Mouse (Mus musculus) limb, embryonic 13.5 days (tissue): ENCODE results near the gene Abcb1b. TPM values are rescaled to one million over a fixed set of nuclear protein-coding genes. Genes with fewer than 3 reads are reported as not detected.

ENCODE experiments used
- ATAC-seq: fragments of 200-750 bp; cut with Nextera tagmentation; 2 replicates; pipeline ENCODE4 v1.8.0; 2017; ENCODE audit warnings: low read depth, moderate number of reproducible peaks, moderate TSS enrichment; ENCODE audit not compliant: low FRiP score
- H3K27ac ChIP-seq: fragments of 300-500 bp; sonication (generic); 2 replicates; pipeline ENCODE4 v1.5.1; 2015; ENCODE audit warnings: inconsistent platforms, mild to moderate bottlenecking, moderate library complexity
- H3K27me3 ChIP-seq: fragments of 300-500 bp; sonication (generic); 2 replicates; pipeline ENCODE4 v1.6.1; 2015; ENCODE audit warnings: mild to moderate bottlenecking, inconsistent platforms
- H3K36me3 ChIP-seq: fragments of 300-500 bp; sonication (generic); 2 replicates; pipeline ENCODE4 v1.6.1; 2015; ENCODE audit warnings: inconsistent platforms, mild to moderate bottlenecking, moderate library complexity
- H3K4me1 ChIP-seq: fragments of 300-500 bp; sonication (generic); 2 replicates; pipeline ENCODE4 v1.6.1; 2015; ENCODE audit warnings: inconsistent platforms
- H3K4me2 ChIP-seq: fragments of 300-500 bp; sonication (generic); replicated peaks from 2 replicates; pipeline ENCODE4 v1.6.1; 2015; ENCODE audit warnings: inconsistent platforms, mild to moderate bottlenecking, moderate library complexity
- H3K4me3 ChIP-seq: fragments of 300-500 bp; sonication (generic); 2 replicates; pipeline ENCODE4 v1.5.1; 2015; ENCODE audit warnings: moderate library complexity, mild to moderate bottlenecking, inconsistent platforms
- H3K9ac ChIP-seq: fragments of 300-500 bp; sonication (generic); 2 replicates; pipeline ENCODE4 v1.6.1; 2015; ENCODE audit warnings: mild to moderate bottlenecking, inconsistent platforms
- H3K9me3 ChIP-seq: fragments of 300-500 bp; sonication (generic); 2 replicates; pipeline ENCODE4 v1.6.1; 2016; ENCODE audit warnings: inconsistent platforms
- WGBS: fragments of 180-500 bp; shearing (Covaris S2); methylation state at CpG from one replicate; pipeline ENCODE4 v1.1.7; 2015; 5-methylcytosine and 5-hydroxymethylcytosine counted together
- polyA plus RNA-seq: library from polyadenylated mRNA; unstranded; fragments of >200 nt; fragmentation: Nextera tagmentation; extraction: Ambion mirVana; gene quantifications from 2 replicates; pipeline ENCODE4 v1.2.1, GENCODE M21; 2015

Abcb1b gene
- polyA plus RNA-seq, 1 experiment from 2014 or later = 2.5 TPM

DNA sequence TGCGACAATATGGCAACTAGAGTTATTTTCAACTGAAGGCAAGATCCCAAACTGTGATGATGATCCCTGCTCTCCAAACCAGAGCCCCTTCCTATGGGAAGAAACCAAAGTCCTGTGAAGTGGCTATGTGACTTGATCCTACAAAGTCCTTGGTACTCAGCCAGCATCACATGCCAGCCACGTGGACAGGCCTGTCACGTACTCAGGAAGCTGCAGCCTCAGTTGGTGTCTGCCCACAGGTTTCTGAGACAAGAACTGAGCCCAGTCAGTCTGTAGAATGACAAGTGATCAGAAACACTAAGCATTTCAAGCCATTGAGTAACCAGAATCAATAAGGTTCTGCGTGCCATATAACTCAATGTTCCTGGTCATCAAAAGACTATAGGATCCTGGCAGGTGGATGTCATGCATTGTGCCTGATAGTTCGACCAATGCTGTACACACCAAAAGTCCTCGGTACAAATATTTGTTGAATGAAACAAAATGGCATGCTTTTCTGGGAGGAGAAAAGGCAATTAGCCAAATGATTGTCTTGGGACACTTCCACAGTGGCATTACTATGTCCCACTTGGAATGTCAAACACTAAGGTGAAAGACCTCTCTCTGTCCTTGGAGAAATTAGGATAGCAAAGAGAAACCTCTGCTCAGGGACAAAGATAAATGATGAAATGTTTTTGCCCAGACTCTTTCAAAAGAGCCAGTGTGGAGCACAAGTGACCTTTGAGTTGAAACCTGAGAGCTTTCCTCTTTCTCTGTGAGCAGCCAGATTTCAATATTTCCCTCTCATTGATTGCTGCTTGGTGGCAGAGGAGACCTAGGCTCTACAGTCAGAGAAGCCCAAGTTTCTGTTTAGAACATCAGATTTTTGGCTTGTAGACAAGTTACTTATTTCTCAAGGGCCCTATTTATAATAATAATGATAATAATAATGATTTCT is 75.3 kb downstream of the Abcb1b start:
- Histone ChIP-seq H3K4me2 (no peak overlapping the region), H3K4me3 (no peak overlapping the region), H3K36me3 (no peaks in the 10 kb centered on the region), H3K4me1 (no peaks in the 10 kb centered on the region), H3K27me3 (no peaks in the 10 kb centered on the region), H3K9ac (no peak overlapping the region), H3K9me3 (no peaks in the 10 kb centered on the region), H3K27ac (no peak overlapping the region)
- WGBS = 88% methylated on average over 6 of the region's 6 CpGs
- no peak for ATAC-seq

DNA sequence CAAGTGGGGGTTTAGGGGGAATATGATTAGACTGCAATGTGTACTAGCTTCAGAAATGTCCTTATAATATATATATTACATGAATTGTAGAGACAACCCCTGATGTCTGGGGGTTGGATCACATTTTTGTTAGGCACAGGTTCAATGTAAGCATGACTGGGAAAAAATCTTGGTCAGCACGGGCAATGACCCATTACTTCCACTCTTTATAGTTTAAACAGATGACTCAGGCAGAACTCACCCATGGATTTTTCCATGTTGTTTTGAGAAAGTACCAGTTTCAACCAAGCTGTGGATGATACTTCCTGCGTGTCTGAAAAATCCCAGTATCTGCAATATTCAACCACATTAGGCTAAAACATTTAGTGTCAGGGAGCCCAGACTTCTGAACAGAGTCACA is 79.1 kb downstream of the Abcb1b start:
- Histone ChIP-seq H3K9me3 (no peaks in the 10 kb centered on the region), H3K9ac (no peak overlapping the region), H3K27me3 (no peaks in the 10 kb centered on the region), H3K36me3 (no peaks in the 10 kb centered on the region), H3K4me2 (no peak overlapping the region), H3K4me1 (no peaks in the 10 kb centered on the region), H3K27ac (no peak overlapping the region), H3K4me3 (no peak overlapping the region)
- no peak for ATAC-seq
- WGBS = 81% methylated on average over 2 of the region's 2 CpGs

DNA sequence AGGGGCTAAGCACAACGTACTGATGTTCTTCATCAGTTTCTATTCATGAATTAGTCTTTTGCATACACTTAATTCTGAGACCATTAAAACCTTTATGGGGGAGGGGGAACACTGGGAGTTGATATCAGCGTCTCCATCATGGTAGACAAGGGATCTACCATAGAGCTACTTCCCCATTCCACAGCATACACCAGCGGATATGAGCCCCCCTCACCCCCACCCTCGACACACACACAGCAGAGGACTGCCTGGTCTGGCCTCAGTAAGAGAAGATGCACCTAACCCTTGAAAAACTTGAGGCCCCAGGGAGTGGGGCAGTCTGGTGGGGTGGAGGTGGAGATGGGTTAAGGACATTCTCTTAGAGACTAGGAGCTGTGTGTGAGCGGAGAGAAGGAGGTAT is 79.9 kb downstream of the Abcb1b start:
- Histone ChIP-seq H3K9ac (no peak overlapping the region), H3K27me3 (no peaks in the 10 kb centered on the region), H3K9me3 (no peaks in the 10 kb centered on the region), H3K4me2 (no peak overlapping the region), H3K4me1 (no peaks in the 10 kb centered on the region), H3K4me3 (no peak overlapping the region), H3K27ac (no peak overlapping the region), H3K36me3 (no peaks in the 10 kb centered on the region)
- ATAC-seq = no peak
- WGBS = 76% methylated on average over 5 of the region's 5 CpGs

DNA sequence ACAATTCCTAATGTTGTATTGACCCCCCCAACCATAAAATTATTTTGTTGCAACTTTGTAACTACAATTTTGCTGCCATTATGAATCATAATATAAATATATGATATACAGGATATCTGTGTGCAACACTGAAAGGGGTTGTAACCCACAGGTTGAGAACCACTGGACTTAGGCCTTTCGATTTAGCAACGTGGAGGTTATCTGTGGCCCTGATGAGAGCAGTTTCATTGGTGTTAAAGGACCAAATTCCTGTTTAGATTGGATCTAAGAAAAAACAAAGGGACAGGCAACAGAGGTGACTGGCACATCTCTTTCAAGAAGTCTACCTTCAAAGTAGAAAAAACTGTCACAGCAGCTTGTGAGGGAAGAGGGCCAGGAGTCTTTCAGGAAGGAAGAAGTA is 87.9 kb downstream of the Abcb1b start:
- H3K36me3 ChIP-seq = no peaks in the 10 kb centered on the region
- H3K4me2 ChIP-seq = no peak overlapping the region
- H3K27ac ChIP-seq = no peak overlapping the region
- H3K9ac ChIP-seq = no peak overlapping the region
- H3K4me1 ChIP-seq = no peaks in the 10 kb centered on the region
- WGBS = 84% methylated on average over 2 of the region's 2 CpGs
- no peaks in the 10 kb centered on the region; the same call in 1 of the 2 replicates for H3K9me3 ChIP-seq
- no peak for ATAC-seq
- no peak overlapping the region for H3K4me3 ChIP-seq
- H3K27me3 ChIP-seq = no peaks in the 10 kb centered on the region

DNA sequence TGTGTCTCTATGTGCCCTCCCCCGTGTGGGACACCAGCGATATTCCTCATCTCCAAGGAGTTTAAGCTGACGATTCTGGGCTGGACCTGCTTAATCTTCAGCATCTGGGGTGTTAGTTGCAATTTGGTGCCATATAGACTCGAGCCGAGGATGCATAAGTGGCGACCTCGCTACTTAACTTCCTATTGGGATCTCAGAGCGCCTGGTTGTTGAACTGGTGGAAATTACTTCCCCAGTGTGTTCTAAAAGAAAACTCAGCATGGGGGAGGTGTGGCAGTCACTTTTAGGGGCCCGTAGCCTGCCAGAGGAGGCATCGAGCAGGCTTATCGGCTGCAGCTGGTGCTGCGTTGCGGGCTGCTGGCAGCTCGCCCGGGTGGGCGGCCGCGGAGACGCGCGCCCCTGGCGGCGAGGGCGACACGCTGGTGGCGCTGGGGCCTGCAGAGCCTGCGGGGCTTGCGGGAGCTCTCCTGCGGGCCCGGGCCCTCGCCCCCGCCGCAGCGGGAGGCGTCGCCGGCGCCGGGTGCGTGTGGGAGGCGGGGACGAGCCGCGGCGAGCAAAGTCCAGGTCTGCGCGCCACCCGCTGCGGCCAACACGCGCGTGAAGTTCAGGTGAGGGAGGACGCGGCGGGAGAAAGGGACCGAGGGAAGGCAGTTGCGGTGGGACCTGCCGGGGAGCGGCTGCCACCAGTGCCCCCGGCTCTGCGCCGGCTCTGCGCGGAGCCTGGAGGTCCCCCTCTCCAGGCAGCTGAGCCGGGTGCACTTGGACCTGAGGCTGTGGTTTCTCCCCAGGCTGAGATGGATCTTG is 95.6 kb downstream of the Abcb1b start, which contains the start of gene Abcb4:
Gene Abcb4 (plus strand): TSS at position 418 of the 804 bp plus-strand sequence.
- Histone ChIP-seq H3K27ac (no peak within 1 kb of the TSS), H3K4me1 (peaks cover 10% of the 10 kb centered on the region), H3K9me3 (no peaks in the 10 kb centered on the region; the same call in 1 of the 2 replicates), H3K9ac (peak within 1 kb of the TSS; percentile 68), H3K4me2 (peak within 1 kb of the TSS; percentile 92), H3K27me3 (peaks cover 37% of the 10 kb centered on the region), H3K4me3 (peak within 1 kb of the TSS; percentile 64), H3K36me3 (no peaks in the 10 kb centered on the region)
- peak; percentile 80 for ATAC-seq
- under 1% methylated on average over 64 of the region's 65 CpGs for WGBS

DNA sequence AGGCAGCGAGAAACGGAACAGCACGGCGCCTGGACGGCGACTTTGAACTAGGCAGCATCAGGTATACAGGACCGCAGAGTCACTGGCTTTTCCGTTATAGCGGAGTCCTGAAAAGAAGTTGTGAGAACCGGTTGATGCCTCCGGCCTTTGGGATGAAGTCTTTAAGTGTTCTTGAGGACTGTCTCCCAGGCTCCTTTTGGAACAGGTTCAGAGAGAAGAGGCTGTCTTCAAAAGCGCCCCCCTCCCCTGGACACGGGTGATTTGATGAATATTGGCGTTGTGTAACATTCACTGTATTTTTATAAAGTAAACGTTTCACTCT is 96.1 kb downstream of the Abcb1b start:
- Histone ChIP-seq H3K27me3 (peaks cover 37% of the 10 kb centered on the region), H3K36me3 (no peaks in the 10 kb centered on the region), H3K4me2 (peak overlapping the region; percentile 92), H3K9ac (peak overlapping the region; percentile 68), H3K4me1 (peaks cover 10% of the 10 kb centered on the region), H3K27ac (no peak overlapping the region), H3K4me3 (peak overlapping the region; percentile 64), H3K9me3 (no peaks in the 10 kb centered on the region; the same call in 1 of the 2 replicates)
- ATAC-seq = no peak
- 9% methylated on average over 15 of the region's 15 CpGs for WGBS

DNA sequence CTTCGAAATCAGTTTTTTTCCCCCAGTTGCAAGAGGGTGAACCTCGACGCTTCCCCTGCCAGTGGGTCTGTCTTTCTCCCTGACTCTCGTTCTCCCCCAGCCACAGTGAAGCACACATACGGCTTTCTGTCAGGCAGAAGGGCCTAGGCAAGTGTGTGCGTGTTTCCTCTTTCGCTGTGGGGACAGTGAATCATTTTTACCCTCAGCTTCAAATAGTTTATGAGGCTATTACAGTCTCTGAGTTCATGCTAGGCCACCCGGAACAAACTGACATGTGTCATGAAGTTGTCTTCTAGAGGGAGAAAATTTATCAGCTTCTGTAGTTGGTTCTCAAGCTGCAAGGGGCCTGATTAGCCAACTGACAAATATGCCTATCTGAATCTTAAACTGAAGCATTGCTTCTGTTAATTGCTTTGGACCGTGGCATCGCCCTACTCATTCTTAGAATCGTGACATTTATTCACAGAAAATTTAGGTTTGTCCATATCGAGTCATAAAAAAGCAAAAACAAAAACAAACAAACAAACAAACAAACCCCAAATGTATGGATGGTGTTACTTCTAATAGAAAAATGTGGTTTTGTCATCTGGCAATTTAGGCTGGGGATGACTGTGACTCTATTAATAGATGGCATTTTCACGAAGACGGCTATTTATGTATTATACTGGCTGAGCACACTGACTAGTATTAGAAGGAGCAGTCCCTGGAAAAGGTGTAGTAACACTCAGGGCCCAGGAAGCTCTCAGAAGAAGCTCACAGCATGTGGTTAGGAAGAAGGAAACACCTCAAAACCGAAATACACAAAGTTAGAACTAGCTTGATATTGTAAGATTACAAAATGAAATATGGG is 96.9 kb downstream of the Abcb1b start:
- Histone ChIP-seq H3K27ac (no peak overlapping the region), H3K4me1 (peaks cover 10% of the 10 kb centered on the region), H3K4me2 (no peak overlapping the region), H3K9ac (no peak overlapping the region), H3K9me3 (no peaks in the 10 kb centered on the region; the same call in 1 of the 2 replicates), H3K27me3 (peaks cover 37% of the 10 kb centered on the region), H3K36me3 (no peaks in the 10 kb centered on the region), H3K4me3 (no peak overlapping the region)
- 64% methylated on average over 15 of the region's 15 CpGs for WGBS
- ATAC-seq = no peak

DNA sequence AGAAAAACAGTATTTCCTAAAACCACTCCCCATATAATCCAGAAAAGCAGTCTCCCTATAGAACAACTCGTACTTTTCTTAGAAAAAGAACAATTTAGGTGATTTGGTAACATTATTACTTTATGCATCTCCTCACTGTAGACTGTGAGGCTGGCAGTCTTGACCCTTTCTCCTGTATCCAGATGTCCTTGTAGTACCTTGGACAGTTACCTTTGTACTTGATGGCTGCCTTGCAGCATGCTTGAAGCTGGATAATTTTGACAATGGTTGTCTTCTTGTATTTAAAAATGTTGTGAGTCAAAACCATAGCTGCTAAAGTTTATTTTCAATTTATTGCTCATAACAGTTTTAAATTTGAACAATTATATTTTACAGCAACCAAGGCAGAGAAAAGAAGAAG is 98.3 kb downstream of the Abcb1b start:
- no peak overlapping the region for H3K4me2 ChIP-seq
- 62% methylated on average over 1 of the region's 1 CpGs for WGBS
- ATAC-seq = no peak
- H3K9ac ChIP-seq = no peak overlapping the region
- H3K4me3 ChIP-seq = no peak overlapping the region
- H3K4me1 ChIP-seq = peaks cover 10% of the 10 kb centered on the region
- H3K9me3 ChIP-seq = no peaks in the 10 kb centered on the region
- no peak overlapping the region for H3K27ac ChIP-seq
- peaks cover 37% of the 10 kb centered on the region for H3K27me3 ChIP-seq
- H3K36me3 ChIP-seq = no peaks in the 10 kb centered on the region

DNA sequence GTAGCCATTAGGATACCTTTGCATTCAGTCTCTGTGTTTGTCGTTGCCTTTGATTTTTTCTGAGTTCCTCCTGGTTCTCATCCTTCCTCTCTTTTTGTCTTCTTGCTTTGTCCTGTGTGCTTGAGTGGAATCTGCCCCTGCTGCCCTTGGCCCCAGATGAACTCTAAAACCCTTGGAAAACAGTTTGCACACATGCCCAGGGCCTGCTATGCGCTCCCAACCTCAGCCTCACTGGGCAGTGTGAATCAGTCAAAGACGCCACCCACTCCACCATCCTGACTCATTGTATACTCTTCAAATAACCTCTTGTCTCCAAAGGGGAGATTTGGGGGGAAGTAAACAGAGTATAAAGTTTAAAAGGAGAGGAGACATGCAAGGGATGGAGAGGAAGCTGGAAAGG is 100.3 kb downstream of the Abcb1b start:
- peaks cover 23% of the 10 kb centered on the region for H3K27me3 ChIP-seq
- no peaks in the 10 kb centered on the region for H3K36me3 ChIP-seq
- no peak overlapping the region for H3K4me2 ChIP-seq
- WGBS = 72% methylated on average over 3 of the region's 3 CpGs
- no peak for ATAC-seq
- no peaks in the 10 kb centered on the region for H3K9me3 ChIP-seq
- no peak overlapping the region for H3K27ac ChIP-seq
- H3K4me3 ChIP-seq = no peak overlapping the region
- H3K4me1 ChIP-seq = peaks cover 5% of the 10 kb centered on the region
- no peak overlapping the region for H3K9ac ChIP-seq

DNA sequence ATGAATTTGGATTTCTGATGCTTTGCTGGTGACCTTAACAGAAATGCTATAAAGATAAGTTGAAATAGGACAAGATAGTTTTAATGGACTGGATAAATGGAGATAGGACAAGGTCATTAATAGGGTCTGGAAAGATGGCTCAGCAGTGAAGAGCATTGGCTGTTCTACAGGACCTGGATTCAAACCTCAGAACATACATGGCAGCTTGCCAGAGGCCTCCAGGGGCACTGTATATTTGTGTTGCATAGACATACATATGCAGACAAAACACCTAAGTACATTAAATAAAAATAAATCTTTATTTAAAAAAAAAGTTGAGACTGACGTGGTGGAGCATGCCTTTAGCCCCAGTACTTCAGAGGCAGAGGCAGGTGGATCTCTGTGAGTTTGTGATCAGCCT is 103.1 kb downstream of the Abcb1b start:
- Histone ChIP-seq H3K9me3 (no peaks in the 10 kb centered on the region), H3K27me3 (no peaks in the 10 kb centered on the region), H3K9ac (no peak overlapping the region), H3K36me3 (no peaks in the 10 kb centered on the region), H3K4me2 (no peak overlapping the region), H3K4me3 (no peak overlapping the region), H3K4me1 (no peaks in the 10 kb centered on the region), H3K27ac (no peak overlapping the region)
- ATAC-seq = no peak
- WGBS = 68% methylated on average over 1 of the region's 1 CpGs

DNA sequence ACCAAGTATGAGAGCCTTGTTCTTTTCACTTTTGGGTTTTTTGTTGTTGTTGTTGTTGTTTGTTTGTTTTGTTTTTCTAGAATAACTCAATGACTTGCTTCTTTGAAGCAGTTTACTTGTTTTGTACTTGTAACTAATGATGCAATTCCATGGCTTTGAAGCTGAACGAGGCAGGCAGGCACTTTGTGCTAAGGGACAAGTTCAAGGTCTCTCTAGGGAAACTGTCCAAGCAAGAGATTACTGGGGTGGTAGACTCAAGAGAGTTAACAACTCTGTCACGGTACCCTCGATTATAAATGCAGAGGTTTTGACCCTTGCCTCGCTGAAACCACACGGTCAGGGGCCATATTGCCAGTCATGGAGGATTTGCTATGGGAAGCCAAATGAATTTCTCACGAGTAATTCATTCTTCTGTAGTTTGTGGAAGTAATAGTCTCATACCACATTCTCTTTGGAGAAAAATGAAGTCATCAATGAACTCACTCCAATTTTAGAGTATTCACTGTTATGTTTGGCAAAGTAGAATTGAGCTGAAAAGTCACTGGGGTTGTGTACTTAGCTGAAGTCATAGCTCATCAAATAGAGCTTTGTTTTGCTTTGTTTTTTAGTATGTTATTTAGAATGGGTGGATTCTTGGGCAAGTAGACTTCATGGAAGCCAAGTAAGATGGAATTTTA is 104.3 kb downstream of the Abcb1b start:
- H3K27ac ChIP-seq = no peak overlapping the region
- H3K9ac ChIP-seq = no peak overlapping the region
- no peaks in the 10 kb centered on the region for H3K4me1 ChIP-seq
- no peak overlapping the region for H3K4me2 ChIP-seq
- no peak for ATAC-seq
- H3K4me3 ChIP-seq = no peak overlapping the region
- no peaks in the 10 kb centered on the region for H3K27me3 ChIP-seq
- H3K36me3 ChIP-seq = no peaks in the 10 kb centered on the region
- H3K9me3 ChIP-seq = no peaks in the 10 kb centered on the region
- WGBS = 75% methylated on average over 6 of the region's 6 CpGs
